Mouse (Mus musculus) c-Kit-positive CD71-positive TER-119-positive erythroid progenitor cells, embryonic 14.5 days (primary cell): ENCODE results near the gene AW011738.

Source experiments
- DNase-seq: peaks from one replicate; pipeline ENCODE4 v3.0.0-alpha.2; 2013; ENCODE audit warnings: low spot score

The AW011738 gene

DNA sequence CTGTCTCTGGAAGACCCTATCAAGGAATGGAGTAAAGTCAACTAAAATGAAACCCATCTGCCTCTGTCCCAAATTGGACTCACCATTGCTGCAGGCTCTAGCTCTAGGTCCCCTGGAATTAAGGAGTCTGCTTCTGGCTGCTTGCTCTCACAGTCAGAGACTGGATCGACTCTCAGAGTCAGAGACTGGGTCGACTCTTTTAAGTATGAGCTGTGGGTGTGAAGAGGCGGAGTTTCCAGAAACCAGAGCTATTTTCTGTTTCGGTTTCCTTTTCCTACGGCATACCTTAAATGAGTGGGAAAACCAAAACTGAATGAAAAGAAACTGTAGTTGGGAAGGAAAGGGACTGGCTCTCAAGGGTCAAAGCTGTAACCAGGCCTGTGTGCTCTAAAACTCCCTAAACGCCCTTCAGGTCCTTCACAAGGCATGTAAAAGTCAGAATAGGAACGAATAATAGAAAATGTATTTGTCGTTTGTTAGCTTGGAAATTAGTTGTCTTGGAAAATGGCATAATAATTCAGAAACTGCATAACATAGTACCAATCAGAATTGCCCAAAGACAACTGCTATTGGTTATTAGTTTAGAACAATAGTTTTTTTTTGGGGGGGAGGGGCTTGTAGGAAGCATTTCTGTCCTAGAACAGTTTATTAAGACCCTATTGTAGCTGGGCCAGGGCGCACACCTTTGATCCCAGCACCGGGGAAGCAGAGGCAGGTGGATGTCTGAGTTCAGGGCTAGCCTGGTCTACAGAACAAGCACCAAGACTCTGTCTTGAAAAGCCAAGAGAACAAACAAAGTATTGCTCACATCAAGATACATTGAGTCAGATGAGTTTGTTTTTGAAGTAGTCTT lies 2.3 kb upstream of the AW011738 start, which contains the start of gene Isg15:
Isg15 (minus strand) TSS at position 196 of the 853 bp plus-strand sequence.
- no peak for DNase-seq

DNA sequence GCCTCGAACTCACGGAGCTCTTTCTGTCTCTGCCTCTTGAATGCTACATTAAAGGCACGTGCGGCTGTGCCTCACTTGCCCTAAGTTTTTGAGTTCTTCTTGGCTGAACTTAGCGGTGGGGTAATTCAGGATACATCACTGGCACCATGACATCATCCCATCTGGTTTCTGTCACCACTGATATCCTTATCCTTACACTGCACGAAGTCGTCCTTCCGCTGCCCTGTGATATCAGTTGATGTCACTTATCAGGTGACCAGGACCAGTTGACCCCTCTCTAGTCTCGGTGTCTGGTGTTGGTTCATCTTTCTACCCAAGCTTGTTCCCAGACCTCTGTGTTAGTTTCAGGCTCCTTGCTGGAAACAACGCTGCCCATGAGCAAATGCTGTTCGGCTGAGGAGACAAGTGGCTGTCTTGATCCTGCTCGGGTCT lies 626 bp upstream of the AW011738 start:
- DNase-seq, result peak; percentile 84

DNA sequence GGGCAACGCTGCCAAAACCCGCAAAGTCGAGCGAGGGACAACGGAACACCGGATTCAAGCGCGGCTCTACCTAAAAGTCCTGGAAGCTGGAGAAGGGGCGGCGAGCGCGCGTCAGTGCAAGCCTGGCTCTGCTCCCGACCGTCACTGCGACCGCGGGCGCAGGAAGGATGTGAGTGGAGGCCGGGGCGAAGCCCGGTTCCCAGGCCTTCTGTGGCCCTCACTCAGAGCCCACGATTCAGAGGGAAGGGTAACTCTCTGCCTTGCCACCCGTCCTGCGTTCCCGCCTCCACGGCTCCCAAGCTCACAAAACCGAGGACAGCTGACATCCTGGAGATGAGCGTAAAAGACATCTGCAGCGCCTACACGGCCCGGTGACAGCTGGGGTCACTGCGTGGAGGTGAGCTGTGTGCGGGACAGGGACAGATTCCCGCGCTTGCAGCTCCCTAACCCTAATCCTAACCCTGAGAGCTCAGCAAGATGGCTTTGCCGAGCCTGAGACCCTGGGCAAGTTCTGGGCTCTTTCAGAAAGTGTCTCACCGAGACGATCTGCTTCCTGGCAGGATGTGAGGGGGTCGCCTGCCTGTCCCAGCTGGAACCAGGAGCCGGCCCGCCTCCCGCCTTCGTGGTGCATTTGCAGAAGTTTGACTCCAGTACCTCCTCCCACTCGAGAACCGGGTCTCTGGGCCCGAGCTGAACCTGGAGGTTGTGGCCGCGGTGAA lies 468 bp downstream of the AW011738 start:
- no peak for DNase-seq

DNA sequence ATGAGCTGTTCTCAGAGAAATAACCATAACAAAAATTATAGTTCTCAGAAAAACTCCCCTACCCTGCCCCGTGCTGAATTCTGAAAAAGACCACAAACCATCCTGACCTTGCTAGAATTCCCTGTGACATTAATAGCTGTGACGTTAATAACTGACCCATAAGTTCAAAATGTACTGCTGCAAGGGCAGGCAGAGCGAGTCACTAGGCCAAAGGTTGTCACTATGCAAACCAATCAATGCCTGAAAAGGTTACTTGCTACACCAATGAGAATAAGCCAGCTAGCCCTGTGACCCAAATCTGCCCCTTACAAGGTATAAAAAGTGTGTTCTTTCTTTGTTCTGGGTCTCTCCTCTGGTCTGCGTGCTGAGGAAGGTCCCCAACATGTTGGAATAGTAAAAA lies 5.8 kb downstream of the AW011738 start:
- DNase-seq, result no peak

DNA sequence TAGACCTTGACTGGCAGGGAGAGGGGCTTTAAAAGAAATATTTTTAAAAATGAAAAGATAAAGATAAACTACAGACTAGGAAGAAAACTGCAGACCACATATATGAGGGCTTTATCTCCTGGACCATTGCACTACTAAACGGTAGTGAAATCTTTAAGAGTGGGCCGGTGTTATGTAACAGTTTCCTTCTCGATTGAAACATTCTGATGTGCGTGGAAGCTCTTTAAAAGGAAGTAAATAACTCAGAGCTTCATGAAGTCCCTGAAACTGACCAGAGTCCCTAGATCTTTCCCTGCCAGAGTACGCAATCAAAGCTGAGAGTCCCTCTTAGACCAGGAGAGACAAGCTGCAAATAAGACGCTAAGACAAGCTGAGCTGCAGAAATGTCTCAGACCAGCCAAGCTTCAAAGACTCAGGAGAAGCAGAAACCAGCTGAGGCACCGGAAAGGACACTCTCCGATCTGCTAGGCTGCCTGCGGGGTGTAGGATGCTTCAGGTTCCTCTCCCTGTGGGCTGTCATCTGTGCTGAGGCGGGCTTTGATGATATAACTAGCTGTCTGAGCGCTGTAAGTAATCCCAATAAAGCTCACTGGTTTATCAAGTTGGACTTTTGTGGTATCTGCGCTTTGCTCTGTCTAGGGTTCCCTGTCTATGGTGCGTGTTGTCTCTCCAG lies 7.0 kb downstream of the AW011738 start:
- no peak for DNase-seq

DNA sequence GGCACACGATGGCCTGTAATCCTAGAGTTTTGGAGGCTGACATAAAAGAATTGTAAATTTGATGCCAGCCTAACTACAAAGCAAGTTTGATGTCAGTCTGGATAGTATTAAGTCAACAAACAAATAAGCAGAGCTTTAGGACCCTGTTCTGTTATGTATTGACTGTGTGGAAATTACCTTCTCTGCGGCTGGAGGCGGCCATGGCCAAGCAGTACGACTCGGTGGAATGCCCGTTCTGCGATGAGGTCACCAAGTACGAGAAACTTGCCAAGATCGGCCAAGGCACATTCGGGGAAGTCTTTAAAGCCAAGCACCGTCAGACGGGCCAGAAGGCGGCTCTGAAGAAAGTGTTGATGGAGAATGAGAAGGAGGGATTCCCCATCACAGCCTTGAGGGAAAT lies 10.0 kb downstream of the AW011738 start:
- no peak for DNase-seq

DNA sequence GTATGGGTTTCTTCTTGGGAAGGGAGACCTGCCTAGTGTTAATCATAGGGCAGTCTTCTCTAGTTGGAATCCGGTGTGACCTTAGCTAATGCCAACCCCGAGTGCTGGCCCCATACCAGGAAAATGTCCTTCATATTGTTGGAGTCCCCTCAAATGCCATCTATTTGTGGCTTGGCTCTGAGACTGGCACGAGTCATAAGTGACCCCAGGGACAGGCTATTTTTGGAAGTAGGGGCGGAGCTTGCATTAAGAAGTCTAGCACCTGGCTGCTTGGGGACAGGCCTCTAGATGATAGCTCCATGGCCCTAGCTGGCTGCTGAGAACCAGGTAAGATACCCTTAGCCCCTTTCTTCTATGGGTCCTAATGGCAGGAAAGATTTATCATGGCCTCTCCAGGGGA lies 12.5 kb downstream of the AW011738 start, which contains the start of gene Perm1:
Perm1 (plus strand) TSS at position 220 of the 400 bp plus-strand sequence.
- no peak for DNase-seq

DNA sequence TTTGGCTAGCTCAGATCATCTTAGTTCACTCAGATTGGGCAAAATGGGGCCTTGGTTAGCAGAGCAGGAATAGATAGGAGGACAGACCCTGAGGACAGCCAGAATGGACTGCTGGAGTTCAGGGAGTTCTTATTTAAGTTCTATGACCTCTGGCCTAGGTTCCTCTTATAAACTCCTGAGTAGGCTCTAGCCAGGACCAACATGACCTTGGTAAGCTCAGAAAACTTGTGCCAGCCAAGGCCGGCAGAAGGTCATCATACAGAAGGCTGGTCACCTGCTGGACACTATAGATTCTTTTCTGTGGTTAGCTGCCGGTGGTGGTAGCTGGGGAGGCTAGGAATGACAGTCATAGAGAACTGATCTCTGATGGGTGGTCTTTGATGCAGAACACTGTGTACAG lies 13.1 kb downstream of the AW011738 start:
- DNase-seq, result no peak

DNA sequence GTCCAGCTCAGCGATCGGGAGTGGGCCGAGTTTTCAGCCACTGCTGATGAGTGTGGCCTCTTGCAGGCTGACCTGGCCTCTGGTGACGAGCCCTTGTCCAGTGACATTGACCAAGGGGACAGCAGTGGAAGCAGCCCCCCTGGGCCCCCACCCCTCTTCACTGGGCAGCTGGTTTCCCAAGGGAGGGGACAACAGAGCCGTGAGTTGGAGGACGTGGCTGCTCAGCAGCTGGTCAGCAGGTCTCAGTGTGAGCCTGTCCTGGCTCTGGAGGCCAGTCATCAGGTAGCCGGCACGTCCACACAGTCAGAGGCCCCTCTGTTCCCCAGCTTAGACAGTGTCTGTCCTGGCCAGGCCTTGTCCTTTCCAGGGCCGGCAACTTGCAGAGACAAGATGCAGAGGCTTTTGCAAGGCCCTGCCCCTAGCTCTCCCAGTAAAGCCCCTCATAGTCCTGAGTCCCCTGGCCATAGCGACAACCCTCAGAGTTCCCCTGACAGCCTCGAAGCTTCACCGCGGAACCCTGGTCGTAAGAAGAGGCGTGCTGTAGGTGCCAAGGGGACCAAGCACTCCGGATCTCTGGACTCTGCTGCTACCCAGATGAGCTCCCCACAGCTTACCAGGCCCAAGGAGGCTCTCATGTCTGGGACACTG lies 14.0 kb downstream of the AW011738 start:
- no peak for DNase-seq

DNA sequence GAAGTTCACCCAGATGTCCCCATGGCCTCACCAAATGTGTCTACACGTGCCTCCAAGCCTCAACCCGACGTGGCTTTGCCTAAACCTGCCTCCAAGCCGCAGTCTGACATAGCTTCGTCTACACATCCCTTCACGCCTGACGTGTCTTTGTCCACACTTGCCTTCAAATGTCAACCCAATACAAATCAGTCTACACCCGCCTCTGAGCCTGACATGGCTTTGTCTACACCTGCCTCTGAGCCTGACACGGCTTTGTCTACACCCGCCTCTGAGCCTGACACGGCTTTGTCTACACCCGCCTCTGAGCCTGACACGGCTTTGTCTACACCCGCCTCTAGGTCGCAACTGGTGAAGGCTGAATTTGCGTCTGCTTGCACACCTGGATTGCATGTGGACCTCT lies 14.7 kb downstream of the AW011738 start:
- DNase-seq, result no peak

DNA sequence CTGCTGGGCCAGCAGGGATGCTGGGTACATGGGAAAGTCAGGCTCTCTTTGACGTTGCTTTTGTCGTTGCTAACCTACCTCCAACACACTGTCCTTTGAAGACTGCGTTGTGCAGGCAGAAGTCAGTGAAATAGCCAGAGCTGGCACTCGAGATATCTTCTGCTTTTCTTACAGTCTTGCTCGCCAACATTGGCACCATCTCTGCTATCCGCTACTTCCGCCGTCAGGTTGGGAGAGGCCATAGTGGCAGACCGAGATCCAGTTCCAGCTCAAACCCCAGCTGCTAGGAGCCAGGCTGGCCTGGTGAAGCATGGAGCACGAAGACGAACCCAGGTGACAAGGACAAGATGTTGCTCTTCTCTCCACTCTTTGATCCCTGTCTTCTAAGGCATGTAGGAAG lies 16.8 kb downstream of the AW011738 start:
- no peak for DNase-seq

DNA sequence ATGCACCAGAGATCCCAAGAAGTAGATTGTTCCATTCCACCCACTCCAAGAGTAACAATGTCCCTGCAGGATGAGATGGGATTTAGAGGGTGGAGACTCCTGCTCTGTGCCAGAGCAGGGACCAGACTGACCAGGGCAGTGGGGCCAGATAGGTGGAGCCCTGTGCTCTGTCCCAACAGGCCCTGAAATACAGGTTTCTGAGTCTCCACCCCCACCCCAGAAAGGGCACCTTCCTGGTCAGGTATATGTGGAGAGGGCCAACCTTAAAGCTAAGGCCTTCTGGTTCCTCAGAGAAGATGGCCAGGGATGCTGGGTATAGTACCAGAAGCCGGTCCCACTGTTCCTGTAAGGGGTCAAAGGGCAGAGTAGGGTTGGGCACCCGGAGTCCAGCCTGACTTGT lies 21.2 kb downstream of the AW011738 start:
- no peak for DNase-seq

DNA sequence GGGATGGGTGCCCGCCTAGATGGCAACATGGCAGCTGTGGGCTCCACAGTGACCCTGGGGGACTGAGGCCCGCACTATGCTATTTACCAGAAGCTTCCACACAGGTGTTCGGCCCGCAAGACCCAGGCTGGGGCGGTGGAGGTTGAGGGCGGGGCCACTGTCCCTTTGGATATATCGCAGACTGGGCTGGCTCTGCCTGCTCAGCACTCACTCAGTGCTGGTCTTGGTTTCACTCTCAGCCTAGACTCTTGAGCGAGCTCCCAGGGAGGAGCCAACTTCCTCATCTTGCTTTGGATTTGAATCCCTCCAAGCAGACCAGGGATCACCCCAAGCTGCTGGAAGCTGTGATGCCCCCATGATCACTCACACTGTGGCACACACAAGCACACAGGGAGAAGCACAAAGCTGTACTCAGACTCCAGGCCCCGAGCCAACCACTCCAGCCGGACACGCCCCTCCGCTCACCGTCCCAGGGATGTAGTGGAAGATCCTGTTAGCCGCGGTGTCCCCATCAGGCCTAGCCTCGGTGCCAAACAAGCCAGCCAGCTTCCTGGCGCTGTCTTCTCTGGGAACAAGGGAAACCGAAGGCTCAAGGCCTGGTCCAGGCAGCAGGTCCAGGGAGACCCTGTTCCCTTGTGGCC lies 24.8 kb downstream of the AW011738 start:
- DNase-seq, result no peak

DNA sequence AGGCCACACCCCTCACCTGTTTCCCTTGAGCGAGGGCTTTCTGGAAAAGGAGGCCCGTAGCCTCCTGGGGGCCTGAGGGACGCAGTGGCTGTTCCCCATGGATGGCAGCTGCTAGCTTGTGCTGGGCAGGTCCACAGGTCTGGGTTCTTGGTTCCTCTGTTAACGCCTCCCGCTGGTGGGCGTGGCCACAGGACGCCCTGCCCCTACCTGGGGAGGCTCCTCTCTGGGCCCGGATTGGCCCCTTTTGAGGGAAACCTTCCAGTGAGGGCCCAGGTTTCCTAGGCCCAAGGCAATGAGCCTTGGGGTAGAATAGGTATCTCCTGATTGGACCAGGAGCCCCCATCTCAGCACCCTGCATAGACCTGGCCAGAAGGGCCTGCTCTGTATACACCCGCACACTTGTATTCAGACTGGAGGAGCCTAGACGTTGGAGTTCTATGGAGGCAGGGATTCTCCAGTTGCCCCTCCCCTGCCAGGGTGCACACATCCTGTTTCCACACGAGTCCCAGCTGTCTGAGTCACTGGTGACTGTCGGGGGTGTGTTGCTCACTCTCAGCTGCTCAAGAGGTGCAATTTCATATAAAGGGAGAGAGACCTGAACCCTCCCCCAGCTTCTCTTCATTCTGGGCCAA lies 25.4 kb downstream of the AW011738 start:
- DNase-seq, result no peak

DNA sequence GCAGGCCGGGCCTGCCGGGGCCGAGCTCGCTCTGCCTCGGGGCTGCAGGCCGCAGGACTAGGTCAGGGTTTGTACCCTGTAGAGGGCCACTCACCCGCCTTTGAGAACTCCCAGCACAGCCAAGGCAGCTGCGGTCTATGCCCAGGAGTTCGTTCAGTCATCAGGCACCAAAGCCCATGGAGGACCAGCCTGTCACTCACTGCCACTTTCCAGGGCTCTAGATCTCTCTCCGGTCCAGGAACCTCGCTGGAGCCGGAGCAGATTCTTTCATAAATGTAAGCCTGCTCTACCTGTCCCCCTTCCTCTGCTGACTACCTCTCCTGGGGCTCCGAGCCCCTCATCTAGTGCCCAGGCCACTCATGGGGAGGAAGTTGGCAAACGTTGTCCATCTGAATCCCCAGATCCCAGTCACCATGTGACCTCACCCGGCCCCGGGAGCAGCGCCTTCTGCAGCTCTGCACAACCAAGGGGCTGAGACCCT lies 31.0 kb downstream of the AW011738 start:
- no peak for DNase-seq

DNA sequence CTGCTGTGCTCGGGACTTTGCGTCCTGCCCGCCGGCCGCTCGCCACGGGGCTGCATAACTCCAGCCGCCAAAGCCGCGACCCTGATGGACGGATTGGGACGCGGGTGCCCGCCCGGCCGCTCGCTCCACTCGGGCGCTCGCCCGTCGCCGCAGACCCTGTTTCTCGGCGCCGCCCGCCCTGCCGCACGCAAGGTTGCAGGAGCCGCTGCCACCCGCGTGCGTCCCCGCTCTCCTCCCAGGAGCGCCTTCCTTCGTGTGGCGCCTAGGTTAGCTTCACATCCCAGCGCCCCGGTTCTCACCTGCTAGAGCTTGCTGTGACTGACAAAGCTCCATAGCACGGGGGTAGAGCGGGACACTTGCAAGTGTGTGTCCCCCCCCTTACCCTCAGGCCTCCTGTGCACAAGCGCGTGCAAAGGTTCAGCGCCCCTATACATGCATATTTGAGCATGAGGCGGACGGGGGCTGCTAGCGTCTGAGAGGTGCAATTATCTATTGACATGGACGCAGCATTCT lies 31.7 kb downstream of the AW011738 start, which contains the start of gene Plekhn1:
Plekhn1 (minus strand) TSS at position 157 of the 513 bp plus-strand sequence.
- DNase-seq, result peak; percentile 56

DNA sequence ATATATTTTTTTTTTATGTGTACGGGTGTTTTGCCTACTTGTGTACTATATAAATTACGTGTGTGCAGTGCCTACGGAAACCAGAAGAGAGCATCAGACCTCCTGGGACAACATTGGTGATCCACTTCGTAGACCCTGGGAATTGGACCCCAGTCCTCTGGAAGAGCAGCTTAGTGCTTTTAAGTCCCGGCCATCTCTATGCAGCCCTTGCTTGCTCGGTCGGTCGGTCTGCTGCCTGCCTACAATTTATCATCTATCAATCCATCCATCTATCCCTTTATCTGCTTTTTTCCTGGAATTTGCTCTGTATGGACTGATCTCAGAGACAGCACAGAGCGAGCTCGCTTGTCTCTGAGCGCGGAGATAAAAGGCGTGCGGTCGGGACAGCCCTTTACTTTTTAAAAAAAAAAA lies 32.3 kb downstream of the AW011738 start:
- no peak for DNase-seq

DNA sequence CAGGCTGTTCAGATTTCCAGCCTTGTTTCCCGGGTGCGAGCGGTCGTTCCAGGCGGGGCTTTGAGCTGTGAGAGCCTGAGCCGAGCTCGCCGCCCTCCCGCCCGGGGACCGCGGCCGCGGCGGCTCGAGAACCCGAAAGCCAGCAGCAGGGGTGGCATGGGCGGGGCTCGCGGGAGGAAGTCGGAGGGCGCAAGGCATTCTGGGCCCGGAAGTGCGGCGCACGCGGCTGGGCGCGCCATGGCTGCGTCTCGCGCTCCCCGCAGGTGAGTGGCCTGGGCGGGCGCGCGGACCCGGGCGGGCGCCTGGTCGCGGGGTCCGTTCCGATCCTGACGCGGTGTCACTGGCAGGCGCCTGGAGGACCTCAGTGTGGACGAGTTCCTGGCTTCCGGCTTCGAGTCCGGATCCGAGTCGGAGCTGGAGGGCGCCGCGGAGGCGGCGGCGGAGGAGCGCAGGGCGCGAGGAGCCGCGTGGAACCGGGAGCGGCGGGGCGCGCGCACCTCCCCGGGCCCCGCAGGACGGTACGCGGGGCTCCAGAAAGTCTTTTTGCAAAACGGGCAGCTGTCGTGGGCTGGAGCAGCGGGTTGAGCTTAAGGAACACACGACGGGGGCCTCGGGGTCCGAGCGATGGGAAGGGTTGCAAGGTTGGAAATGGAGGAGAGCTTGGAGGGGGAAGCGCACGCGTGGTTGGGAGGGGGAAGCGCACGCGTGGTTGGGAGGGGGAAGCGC lies 32.9 kb downstream of the AW011738 start, which contains the start of gene Noc2l:
Noc2l (plus strand) TSS at position 203 of the 726 bp plus-strand sequence.
- DNase-seq, result peak; percentile 86

DNA sequence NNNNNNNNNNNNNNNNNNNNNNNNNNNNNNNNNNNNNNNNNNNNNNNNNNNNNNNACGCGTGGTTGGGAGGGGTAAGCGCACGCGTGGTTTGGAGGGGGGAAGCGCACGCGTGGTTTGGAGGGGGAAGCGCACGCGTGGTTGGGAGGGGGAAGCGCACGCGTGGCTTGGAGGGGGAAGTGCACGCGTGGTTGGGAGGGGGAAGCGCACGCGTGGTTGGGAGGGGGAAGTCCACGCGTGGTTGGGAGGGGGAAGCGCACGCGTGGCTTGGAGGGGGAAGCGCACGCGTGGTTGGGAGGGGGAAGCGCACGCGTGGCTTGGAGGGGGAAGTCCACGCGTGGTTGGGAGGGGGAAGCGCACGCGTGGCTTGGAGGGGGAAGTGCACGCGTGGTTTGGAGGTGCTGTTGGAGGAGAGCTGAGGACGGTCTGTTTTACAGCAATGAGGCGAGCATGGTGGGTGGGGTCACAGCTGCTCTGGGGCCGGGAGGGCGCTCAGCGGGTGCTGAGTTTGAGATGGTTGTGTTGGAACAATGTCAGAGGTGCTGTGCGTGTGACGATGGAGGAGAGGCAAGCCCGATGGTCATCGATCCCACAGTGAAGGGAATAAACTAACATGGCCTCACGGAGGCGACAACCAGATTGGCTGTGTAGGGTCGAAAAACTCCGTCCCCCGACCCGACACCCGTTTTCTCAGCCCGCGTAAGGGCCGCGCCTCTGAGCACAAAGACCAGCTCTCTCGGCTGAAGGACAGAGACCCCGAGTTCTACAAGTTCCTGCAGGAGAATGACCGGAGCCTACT lies 33.7 kb downstream of the AW011738 start:
- no peak for DNase-seq
